Mouse (Mus musculus): ENCODE results near the gene Il11.
A peak's percentile ranks its signal among the peaks of the same experiment; 100 is the strongest.

The Il11 gene

GRCm38 (mm10) chr7:4743354-4743753 is 39.3 kb downstream of the Il11 start:
- no peak for DNase-seq (ENCODE audit: extremely low read depth, low read depth)

GRCm38 (mm10) chr7:4742482-4742819 is 40.2 kb downstream of the Il11 start:
- no peak for DNase-seq (ENCODE audit: extremely low read depth, low read depth)

GRCm38 (mm10) chr7:4741672-4742481 is 40.8 kb downstream of the Il11 start:
- no peak for DNase-seq (ENCODE audit: extremely low read depth, low read depth)

- DNase-seq (ENCODE audit: extremely low read depth, low read depth) = no peak
Measured at GRCm38 (mm10) chr7:4741151-4741550, 41.5 kb downstream of the Il11 start.

GRCm38 (mm10) chr7:4740309-4740727 is 42.3 kb downstream of the Il11 start:
- DNase-seq (ENCODE audit: extremely low read depth, low read depth) = no peak

GRCm38 (mm10) chr7:4739544-4740275 is 42.9 kb downstream of the Il11 start, which contains the start of gene Kmt5c:
TSS of gene Kmt5c (plus strand) at chr7:4740115.
- peak; percentile 100 for DNase-seq (ENCODE audit: extremely low read depth, low read depth)

GRCm38 (mm10) chr7:4739041-4739543 is 43.6 kb downstream of the Il11 start:
- DNase-seq (ENCODE audit: extremely low read depth, low read depth) = no peak

- no peak for DNase-seq (ENCODE audit: extremely low read depth, low read depth)
Measured at GRCm38 (mm10) chr7:4732968-4733392, 49.7 kb downstream of the Il11 start.

GRCm38 (mm10) chr7:4731090-4731489 is 51.6 kb downstream of the Il11 start:
- DNase-seq (ENCODE audit: extremely low read depth, low read depth) = no peak

GRCm38 (mm10) chr7:4725169-4725568 is 57.5 kb downstream of the Il11 start, which contains the start of gene Tmem150b:
TSS of gene Tmem150b (minus strand) at chr7:4725249.
- peak; percentile 33 for DNase-seq (ENCODE audit: extremely low read depth, low read depth)

GRCm38 (mm10) chr7:4724359-4724758 is 58.3 kb downstream of the Il11 start:
- DNase-seq (ENCODE audit: extremely low read depth, low read depth) = peak; percentile 49

GRCm38 (mm10) chr7:4723508-4723907 is 59.2 kb downstream of the Il11 start:
- peak; percentile 45 for DNase-seq (ENCODE audit: extremely low read depth, low read depth)

All from MEL-GATA-1-ER (cell line).